Comparison of ENCODE assay signal across 10 mouse cellular contexts in the genomic region with DNA sequence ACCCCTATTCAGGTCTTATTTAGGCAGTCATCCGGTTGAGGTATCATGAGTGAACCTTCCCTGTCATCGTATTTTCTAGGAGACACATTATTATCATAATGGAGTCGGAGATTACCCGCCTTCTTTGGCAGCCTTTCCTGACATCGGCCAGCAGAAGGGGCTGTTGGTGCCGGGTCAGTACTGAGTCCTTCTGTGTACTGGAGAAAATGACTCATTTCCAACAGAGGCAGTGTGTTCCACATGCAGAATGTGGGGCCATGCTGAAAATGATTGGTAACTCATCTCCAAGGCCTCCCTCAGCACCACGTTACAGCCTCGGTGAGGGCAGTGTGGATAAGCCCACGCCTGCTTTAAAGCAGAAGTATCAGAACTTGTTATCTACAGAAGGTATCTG.
DNase-seq lines count a peak whose midpoint lies in the region; ATAC-seq and TF ChIP-seq lines count a peak whose summit lies in the region.
"Had no signal": no experiment of that assay in that cellular context is flagged by ENCODE, and none has a peak within 500 bp of the region (broad histone marks: within the 10 kb centered on the region; RNA-seq: fewer than 3 reads in every experiment).

No protein-coding gene starts in this region.

- H3K4me2 ChIP-seq in intestine, postnatal 0 days (replicated peaks; ENCODE audit: low read depth): no peak overlapping the region
- no peak overlapping the region for H3K4me2 ChIP-seq in forebrain, embryonic 14.5 days (ENCODE audit: low read length)
- H3K4me2 ChIP-seq: lung, embryonic 15.5 days had no signal

- no peaks in the 10 kb centered on the region for H3K9me3 ChIP-seq in intestine, postnatal 0 days (ENCODE audit: control insufficient read depth)
- H3K9me3 ChIP-seq in forebrain, embryonic 14.5 days (replicated peaks; ENCODE audit: control insufficient read depth, low read length): no peaks in the 10 kb centered on the region
- H3K9me3 ChIP-seq: lung, embryonic 15.5 days had no signal

- H3K36me3 ChIP-seq in intestine, postnatal 0 days (ENCODE audit: control insufficient read depth, insufficient read depth): peaks cover 8% of the 10 kb centered on the region; the same call in 1 of the 2 replicates
- no peaks in the 10 kb centered on the region for H3K36me3 ChIP-seq in forebrain, embryonic 14.5 days (ENCODE audit: control insufficient read depth, insufficient read depth, low read length)

- H3K4me3 ChIP-seq in intestine, postnatal 0 days (ENCODE audit: low read depth, low read length): no peak overlapping the region
- H3K4me3 ChIP-seq in forebrain, embryonic 14.5 days (ENCODE audit: low read depth, low read length): no peak overlapping the region
- H3K4me3 ChIP-seq: lung, embryonic 15.5 days had no signal

- H3K27ac ChIP-seq in intestine, postnatal 0 days (ENCODE audit: low read depth, low read length): no peak overlapping the region
- no peak overlapping the region for H3K27ac ChIP-seq in forebrain, embryonic 14.5 days (ENCODE audit: low read depth, low read length)
- H3K27ac ChIP-seq: lung, embryonic 15.5 days had no signal

- intact Hi-C loops in left cerebral cortex, postnatal 4 days (cut with DNase I): no loop called here

- no peak overlapping the region for H3K9ac ChIP-seq in intestine, postnatal 0 days (ENCODE audit: low read depth, low read length)
- no peak overlapping the region for H3K9ac ChIP-seq in forebrain, embryonic 14.5 days (ENCODE audit: low read length)
- H3K9ac ChIP-seq: lung, embryonic 15.5 days had no signal

- 63% methylated on average over 9 of the region's 9 CpGs for WGBS in intestine, postnatal 0 days
- whole genome bisulfite sequencing in forebrain, embryonic 14.5 days: 60% methylated on average over 9 of the region's 9 CpGs

- no peaks in the 10 kb centered on the region for H3K4me1 ChIP-seq in intestine, postnatal 0 days (replicated peaks; ENCODE audit: control insufficient read depth, insufficient read depth, low read length)
- no peaks in the 10 kb centered on the region for H3K4me1 ChIP-seq in forebrain, embryonic 14.5 days (ENCODE audit: control insufficient read depth, insufficient read depth, low read length)
- H3K4me1 ChIP-seq: lung, embryonic 15.5 days had no signal

- no peaks in the 10 kb centered on the region for H3K27me3 ChIP-seq in intestine, postnatal 0 days (replicated peaks; ENCODE audit: control insufficient read depth, insufficient read depth, low read length)
- no peaks in the 10 kb centered on the region for H3K27me3 ChIP-seq in forebrain, embryonic 14.5 days (replicated peaks; ENCODE audit: control insufficient read depth, insufficient read depth, low read length)
- H3K27me3 ChIP-seq: lung, embryonic 15.5 days; Patski had no signal

- DNase-seq in adrenal gland, adult 2 months: peak; percentile 71
- no peak for DNase-seq in adrenal gland, adult 18-20 months (ENCODE audit: low spot score in 2 of 2)
- DNase-seq in left cerebral cortex, adult 11 months (ENCODE audit: low spot score): peak; percentile 23
- DNase-seq in left cerebral cortex, postnatal 4 days: no peak
- DNase-seq in ES-CJ7 (ENCODE audit: low read depth, low spot score): peak; percentile 29
- DNase-seq in forebrain, embryonic 14.5 days (ENCODE audit: low spot score): no peak
- DNase-seq in thymus, postnatal 10 days (ENCODE audit: low spot score in 2 of 2): no peak

- TF ChIP-seq CTCF in intestine, postnatal 0 days (IDR thresholded peaks at IDR 0.05; ENCODE audit: low read depth): peak; percentile 55

- peak; percentile 41 for ATAC-seq in intestine, postnatal 0 days
- ATAC-seq in forebrain, embryonic 14.5 days: no peak
- ATAC-seq: Patski had no signal

Comparison
In these comparisons a context has a peak if more than half of its experiments do, and no peak if none do; other contexts are left out.
1. DNase-seq: peak in adrenal gland, adult 2 months (single experiment), left cerebral cortex, adult 11 months (single experiment) and ES-CJ7 (single experiment); none in adrenal gland, adult 18-20 months (0 of 2), left cerebral cortex, postnatal 4 days (single experiment), forebrain, embryonic 14.5 days (single experiment) and thymus, postnatal 10 days (0 of 2).